Mouse (Mus musculus) limb, embryonic 11.5 days (tissue): Measurements from ENCODE around the gene Spg20. TPM values are rescaled to one million over a fixed set of nuclear protein-coding genes. Genes with fewer than 3 reads are reported as not detected.

ENCODE experiments used
- ATAC-seq: fragments of 200-750 bp; cut with Nextera tagmentation; 2 replicates; pipeline ENCODE4 v1.8.0; 2017; ENCODE audit warnings: low read depth; ENCODE audit not compliant: insufficient number of reproducible peaks, low FRiP score, low TSS enrichment
- DNase-seq: peaks from one replicate; pipeline ENCODE4 v3.0.0-alpha.2; 2015; ENCODE audit warnings: low spot score
- H3K27ac ChIP-seq: fragments of 300-500 bp; sonication (generic); replicated peaks from 2 replicates; pipeline ENCODE4 v1.5.1; 2014; ENCODE audit warnings: low read depth, mild to moderate bottlenecking, low read length
- H3K27me3 ChIP-seq: fragments of 300-500 bp; sonication (generic); 2 replicates; pipeline ENCODE4 v1.6.1; 2014; ENCODE audit warnings: mild to moderate bottlenecking, low read length, mixed read lengths; ENCODE audit not compliant: control insufficient read depth, insufficient read depth
- H3K36me3 ChIP-seq: fragments of 300-500 bp; sonication (generic); 2 replicates; pipeline ENCODE4 v1.6.1; 2014; ENCODE audit warnings: mild to moderate bottlenecking, low read length, moderate library complexity, mixed read lengths; ENCODE audit not compliant: control insufficient read depth, insufficient read depth
- H3K4me1 ChIP-seq: fragments of 300-500 bp; sonication (generic); 2 replicates; pipeline ENCODE4 v1.6.1; 2014; ENCODE audit warnings: low read length, mixed read lengths; ENCODE audit not compliant: control insufficient read depth, insufficient read depth
- H3K4me2 ChIP-seq: fragments of 300-500 bp; sonication (generic); 2 replicates; pipeline ENCODE4 v1.6.1; 2014; ENCODE audit warnings: low read depth, mild to moderate bottlenecking, moderate library complexity; ENCODE audit not compliant: severe bottlenecking
- H3K4me3 ChIP-seq: fragments of 300-500 bp; sonication (generic); 2 replicates; pipeline ENCODE4 v1.5.1; 2014; ENCODE audit warnings: low read depth, low read length
- H3K9ac ChIP-seq: fragments of 300-500 bp; sonication (generic); 2 replicates; pipeline ENCODE4 v1.6.1; 2014; ENCODE audit warnings: mild to moderate bottlenecking, low read length
- H3K9me3 ChIP-seq: fragments of 300-500 bp; sonication (generic); 2 replicates; pipeline ENCODE4 v1.6.1; 2016; ENCODE audit warnings: low read length; ENCODE audit not compliant: control insufficient read depth
- WGBS: fragments of 180-500 bp; shearing (Covaris S2); extraction: QIAGEN DNeasy Blood & Tissue Kit; methylation state at CpG from one replicate; pipeline ENCODE4 v1.1.7; 2014; 5-methylcytosine and 5-hydroxymethylcytosine counted together
- polyA plus RNA-seq: library from polyadenylated mRNA; unstranded; fragments of >200 nt; fragmentation: Nextera tagmentation; extraction: Ambion mirVana; gene quantifications from 2 replicates; pipeline ENCODE4 v1.2.1, GENCODE M21; 2014

Gene Spg20
- polyA plus RNA-seq, 1 experiment from 2014 or later: 86.9 TPM

DNA sequence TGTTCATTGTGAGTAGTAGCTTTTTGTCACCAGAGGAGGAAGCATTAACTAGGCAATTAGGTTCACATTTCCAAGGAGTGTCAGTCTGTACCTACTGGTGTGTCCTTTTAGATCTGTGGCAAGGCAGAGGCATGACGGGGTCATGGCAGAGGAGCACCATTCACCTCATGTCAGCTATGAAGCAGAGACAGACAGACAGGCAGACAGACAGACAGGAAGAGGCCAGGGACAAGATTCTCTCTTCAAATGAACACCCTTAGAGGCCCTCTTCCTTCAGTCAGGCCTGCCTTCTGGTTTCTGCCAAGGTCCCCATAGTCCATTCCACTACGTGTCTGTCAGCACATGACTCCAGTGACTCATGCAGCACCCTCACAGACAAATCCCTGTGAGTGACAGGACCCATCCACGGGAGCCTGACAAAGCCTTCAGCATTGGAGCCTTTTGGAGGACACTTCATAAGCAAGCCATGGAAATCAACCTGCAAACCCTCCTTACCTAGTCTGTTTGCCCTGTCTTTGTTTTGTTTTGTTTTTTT is 10.5 kb downstream of the Spg20 start:
- Histone ChIP-seq H3K4me3 (no peak overlapping the region), H3K27ac (no peak overlapping the region), H3K27me3 (no peaks in the 10 kb centered on the region), H3K4me2 (no peak overlapping the region), H3K36me3 (peaks cover 20% of the 10 kb centered on the region; the same call in 1 of the 2 replicates), H3K9ac (no peak overlapping the region), H3K4me1 (no peaks in the 10 kb centered on the region), H3K9me3 (no peaks in the 10 kb centered on the region)
- DNase-seq: no peak
- ATAC-seq: no peak
- WGBS: 97% methylated on average over 3 of the region's 3 CpGs

DNA sequence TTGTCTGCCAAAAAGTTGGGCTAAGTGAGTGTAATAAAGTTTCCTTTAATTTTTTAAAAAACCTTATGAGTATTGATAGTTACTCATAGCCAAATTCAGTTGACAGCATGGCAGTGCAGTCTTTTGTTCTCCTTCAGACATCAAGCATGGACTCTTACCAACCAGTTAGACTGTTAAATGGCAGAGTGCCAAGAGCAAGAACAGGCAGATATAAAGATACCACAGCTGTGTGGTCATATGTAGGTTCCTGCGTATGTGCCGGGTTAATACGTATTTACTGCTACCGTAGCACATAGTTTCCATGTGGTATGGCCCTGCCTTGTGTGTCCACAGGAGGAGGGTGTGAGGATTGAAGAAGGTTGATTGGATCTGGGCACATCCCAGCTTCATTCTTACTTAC is 11.2 kb downstream of the Spg20 start:
- WGBS: 94% methylated on average over 4 of the region's 4 CpGs
- ATAC-seq (no peak), DNase-seq (no peak)

DNA sequence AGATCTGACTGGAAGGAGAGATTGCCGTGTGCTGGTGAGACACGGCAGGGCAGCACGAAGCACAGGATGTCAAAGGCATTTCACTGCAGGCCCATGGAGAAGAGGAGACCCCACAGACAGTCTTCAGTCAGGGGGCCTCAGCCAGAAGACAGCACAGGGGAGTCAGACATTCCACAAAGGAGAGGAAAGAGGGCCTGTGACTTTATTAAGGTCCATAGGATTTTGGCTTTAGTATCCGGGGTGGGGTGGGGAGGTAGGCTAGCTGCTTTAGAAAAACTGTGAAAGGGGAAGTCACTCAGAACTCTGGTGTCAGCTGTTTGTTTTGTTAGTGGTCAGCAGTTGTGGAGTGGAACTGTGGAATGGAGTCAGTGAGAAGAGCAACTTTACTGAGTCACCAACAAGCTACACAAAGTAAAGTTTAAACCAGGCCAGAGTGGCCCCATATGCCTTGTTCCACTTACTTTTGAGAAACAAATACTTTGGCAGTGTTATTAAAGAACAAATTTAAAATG is 17.3 kb downstream of the Spg20 start:
- no peaks in the 10 kb centered on the region for H3K27me3 ChIP-seq
- H3K9ac ChIP-seq: no peak overlapping the region
- no peak overlapping the region for H3K27ac ChIP-seq
- H3K4me2 ChIP-seq: no peak overlapping the region
- H3K36me3 ChIP-seq: peaks cover 13% of the 10 kb centered on the region
- no peak for ATAC-seq
- no peak for DNase-seq
- H3K4me1 ChIP-seq: no peaks in the 10 kb centered on the region
- no peak overlapping the region for H3K4me3 ChIP-seq
- WGBS: 88% methylated on average over 4 of the region's 4 CpGs
- no peaks in the 10 kb centered on the region for H3K9me3 ChIP-seq

More for the DNA sequence above, 11.2 kb downstream of the Spg20 start:
- H3K27ac ChIP-seq: no peak overlapping the region
- no peaks in the 10 kb centered on the region for H3K4me1 ChIP-seq
- peaks cover 14% of the 10 kb centered on the region; the same call in 1 of the 2 replicates for H3K36me3 ChIP-seq
- no peaks in the 10 kb centered on the region for H3K27me3 ChIP-seq
- H3K9ac ChIP-seq: no peak overlapping the region
- no peak overlapping the region for H3K4me3 ChIP-seq
- H3K4me2 ChIP-seq: no peak overlapping the region
- no peaks in the 10 kb centered on the region for H3K9me3 ChIP-seq

DNA sequence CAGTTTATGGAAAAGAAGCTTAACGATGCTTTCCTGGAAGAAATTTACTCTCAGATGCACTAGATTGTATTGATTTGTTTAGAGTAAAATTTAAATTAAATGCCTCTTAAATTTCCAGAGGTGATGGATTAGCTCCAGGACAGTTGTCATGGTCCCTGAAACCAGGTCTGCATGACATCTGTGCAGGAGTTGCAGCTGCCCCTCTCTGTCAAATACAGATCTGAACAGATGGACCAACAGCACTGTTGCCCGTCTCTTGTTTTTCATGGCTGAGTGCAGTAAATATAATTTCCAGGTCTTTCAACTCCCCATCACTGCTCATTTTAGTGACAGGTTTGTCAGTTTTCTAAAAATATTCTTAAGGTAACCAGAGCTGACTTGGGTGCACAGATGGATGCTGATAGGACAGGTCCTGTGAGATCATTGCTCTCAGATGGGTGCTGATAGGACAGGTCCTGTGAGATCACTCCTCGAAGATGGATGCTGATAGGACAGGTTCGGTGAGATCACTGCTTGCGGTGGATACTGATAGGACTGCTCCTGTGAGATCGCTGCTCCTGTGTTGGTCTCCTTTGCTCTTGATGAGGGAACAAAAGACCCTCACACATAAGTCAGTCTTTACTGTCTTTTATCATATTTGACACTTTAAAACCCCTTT is 19.8 kb downstream of the Spg20 start:
- Histone ChIP-seq H3K9me3 (no peaks in the 10 kb centered on the region), H3K36me3 (peaks cover 21% of the 10 kb centered on the region), H3K27me3 (no peaks in the 10 kb centered on the region), H3K9ac (no peak overlapping the region), H3K27ac (no peak overlapping the region), H3K4me1 (no peaks in the 10 kb centered on the region), H3K4me2 (no peak overlapping the region), H3K4me3 (no peak overlapping the region)
- 90% methylated on average over 6 of the region's 6 CpGs for WGBS
- ATAC-seq: no peak
- no peak for DNase-seq

DNA sequence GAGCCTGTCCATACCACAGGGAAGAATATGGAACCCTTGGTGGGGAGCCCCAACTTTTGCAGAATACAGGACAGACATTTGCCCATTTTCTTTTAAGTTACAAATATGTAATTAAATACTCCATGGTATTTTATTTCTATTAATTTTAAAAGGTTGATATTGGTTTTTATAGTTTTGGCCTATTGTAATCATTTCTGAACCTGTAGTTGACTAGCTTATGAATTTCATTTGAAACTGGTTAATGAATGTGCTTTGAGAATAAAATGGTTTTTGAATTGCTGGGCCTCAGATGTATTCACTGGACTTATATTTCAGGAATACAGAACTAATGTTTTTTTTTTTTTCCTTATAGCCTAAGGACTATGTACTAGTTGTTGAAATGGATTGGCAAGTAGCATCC is 25.1 kb downstream of the Spg20 start, which contains the start of gene Ccdc169:
Gene Ccdc169 (plus strand): TSS at position 301 of the 400 bp plus-strand sequence.
- Histone ChIP-seq H3K4me3 (no peak within 1 kb of the TSS), H3K27ac (no peak within 1 kb of the TSS), H3K9me3 (no peaks in the 10 kb centered on the region), H3K9ac (no peak within 1 kb of the TSS), H3K4me2 (no peak within 1 kb of the TSS), H3K4me1 (no peaks in the 10 kb centered on the region), H3K36me3 (peaks cover 15% of the 10 kb centered on the region), H3K27me3 (no peaks in the 10 kb centered on the region)
- no peak for ATAC-seq
- no peak for DNase-seq

DNA sequence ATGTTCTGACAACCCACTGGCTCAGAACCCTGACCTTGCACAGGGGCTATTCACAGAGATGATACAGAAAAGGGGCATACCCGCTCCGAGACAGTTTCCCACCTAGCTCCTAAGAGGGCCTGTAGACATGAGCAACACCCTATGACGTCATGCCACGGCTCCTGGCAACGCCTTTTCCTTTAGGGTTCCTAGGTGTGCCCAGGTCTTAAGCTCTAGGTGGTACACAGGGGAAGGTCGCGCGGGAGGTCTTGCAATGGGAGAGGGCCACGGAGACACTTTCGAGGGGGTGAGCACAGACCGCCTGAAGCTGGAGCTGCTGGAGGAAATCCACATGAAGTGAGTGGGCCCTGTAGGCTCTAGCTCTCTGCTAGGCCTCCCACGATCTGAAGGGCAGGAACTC is 27.9 kb downstream of the Spg20 start:
- DNase-seq: no peak
- H3K9me3 ChIP-seq: no peaks in the 10 kb centered on the region
- no peak overlapping the region for H3K9ac ChIP-seq
- no peak overlapping the region for H3K27ac ChIP-seq
- no peaks in the 10 kb centered on the region for H3K27me3 ChIP-seq
- no peak for ATAC-seq
- no peak overlapping the region for H3K4me3 ChIP-seq
- H3K36me3 ChIP-seq: peaks cover 8% of the 10 kb centered on the region
- 94% methylated on average over 12 of the region's 12 CpGs for WGBS
- no peak overlapping the region for H3K4me2 ChIP-seq
- no peaks in the 10 kb centered on the region for H3K4me1 ChIP-seq

DNA sequence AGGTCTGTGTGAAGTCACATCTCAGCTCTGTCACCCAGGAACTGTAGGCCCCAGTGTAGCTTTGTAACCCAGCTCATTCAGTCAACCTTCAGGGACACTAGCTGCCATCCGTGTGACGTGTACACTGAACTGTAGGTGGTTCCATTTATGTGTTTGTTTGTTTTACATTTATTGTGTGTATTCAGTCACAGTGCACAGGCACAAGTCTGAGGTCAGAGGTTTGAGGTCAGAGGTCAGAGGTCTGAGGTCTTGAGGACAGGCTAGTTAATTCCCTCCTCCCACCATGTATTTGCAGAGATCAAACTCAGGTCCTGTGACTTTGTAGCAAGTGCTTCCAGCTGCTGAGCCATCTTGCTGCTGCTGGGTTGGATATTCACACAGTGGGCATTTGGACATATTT is 29.5 kb downstream of the Spg20 start:
- Histone ChIP-seq H3K27me3 (no peaks in the 10 kb centered on the region), H3K36me3 (peaks cover 2% of the 10 kb centered on the region), H3K4me2 (no peak overlapping the region), H3K4me1 (no peaks in the 10 kb centered on the region), H3K9me3 (no peaks in the 10 kb centered on the region), H3K9ac (no peak overlapping the region), H3K4me3 (no peak overlapping the region), H3K27ac (no peak overlapping the region)
- no peak for ATAC-seq
- WGBS: 83% methylated on average over 2 of the region's 2 CpGs
- no peak for DNase-seq

DNA sequence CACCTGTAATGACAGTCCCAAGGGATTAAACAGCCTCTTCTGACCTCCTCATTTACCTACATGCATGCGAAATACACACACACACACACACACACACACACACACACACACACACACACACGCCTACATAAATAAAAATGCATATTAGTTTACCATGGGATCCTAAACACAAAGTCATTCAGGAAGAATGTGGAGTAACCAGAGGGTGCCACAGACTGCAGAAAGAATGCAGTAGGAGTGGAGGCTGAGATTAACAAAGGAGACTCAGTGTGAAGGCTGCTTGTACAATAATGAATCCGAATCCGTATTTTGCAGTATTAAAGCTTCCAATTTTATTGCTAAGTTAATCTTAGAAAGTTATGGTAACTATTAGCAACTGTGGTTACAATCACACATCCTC is 33.0 kb downstream of the Spg20 start:
- Histone ChIP-seq H3K27ac (no peak overlapping the region), H3K4me3 (no peak overlapping the region), H3K9me3 (no peaks in the 10 kb centered on the region), H3K36me3 (no peaks in the 10 kb centered on the region), H3K4me2 (no peak overlapping the region), H3K27me3 (no peaks in the 10 kb centered on the region), H3K4me1 (no peaks in the 10 kb centered on the region), H3K9ac (no peak overlapping the region)
- ATAC-seq: no peak
- no peak for DNase-seq
- 93% methylated on average over 4 of the region's 4 CpGs for WGBS
